Mouse (Mus musculus) liver, embryonic 14.5 days (tissue): ENCODE measurements around the gene Tlr5. TPM values are rescaled to one million over a fixed set of nuclear protein-coding genes. Genes with fewer than 3 reads are reported as not detected.

Experiments
- ATAC-seq: fragments of 200-750 bp; cut with Nextera tagmentation; 2 replicates; pipeline ENCODE4 v1.8.0; 2017; ENCODE audit warnings: moderate number of reproducible peaks, mild to moderate bottlenecking, moderate library complexity; ENCODE audit not compliant: insufficient read depth
- DNase-seq, 3 experiments: peaks; one replicate each; pipeline ENCODE4 v3.0.0-alpha.2; 2012 to 2013; ENCODE audit warnings: low read depth in 3 of 3, low spot score in 3 of 3
- H3K27ac ChIP-seq: fragments of 300-500 bp; sonication (generic); 2 replicates; pipeline ENCODE4 v1.5.1; 2014; ENCODE audit warnings: moderate library complexity, mild to moderate bottlenecking, control low read depth, inconsistent platforms
- H3K27me3 ChIP-seq: fragments of 300-500 bp; sonication (generic); 2 replicates; pipeline ENCODE4 v1.6.1; 2014; ENCODE audit warnings: mild to moderate bottlenecking, low read length, moderate library complexity; ENCODE audit not compliant: control insufficient read depth, insufficient read depth
- H3K36me3 ChIP-seq: fragments of 300-500 bp; sonication (generic); replicated peaks from 2 replicates; pipeline ENCODE4 v1.6.1; 2014; ENCODE audit warnings: low read depth; ENCODE audit not compliant: control insufficient read depth, insufficient read depth
- H3K4me1 ChIP-seq, 2 experiments: fragments of 200-500 bp in 1 of 2; fragments of 300-500 bp in 1 of 2; sonication (generic) in 1 of 2; replicated peaks; 2 replicates each; pipeline ENCODE4 v1.6.1; 2012 to 2014; ENCODE audit warnings: antibody characterized with exemption in 1 of 2, inconsistent platforms in 1 of 2, low read length in 1 of 2; ENCODE audit not compliant: control insufficient read depth in 2 of 2, insufficient read depth in 2 of 2
- H3K4me2 ChIP-seq: fragments of 300-500 bp; sonication (generic); 2 replicates; pipeline ENCODE4 v1.6.1; 2014; ENCODE audit warnings: low read depth, mild to moderate bottlenecking, control low read depth, moderate library complexity
- H3K4me3 ChIP-seq, 2 experiments: fragments of 200-500 bp in 1 of 2; fragments of 300-500 bp in 1 of 2; sonication (generic) in 1 of 2; 2 replicates each; pipeline ENCODE4 v1.5.1; 2012 to 2014; ENCODE audit warnings: low read depth in 2 of 2, low read length in 2 of 2, mild to moderate bottlenecking in 2 of 2, control low read depth in 1 of 2, inconsistent platforms in 1 of 2, moderate library complexity in 1 of 2; ENCODE audit not compliant: insufficient read depth in 1 of 2
- H3K9ac ChIP-seq: fragments of 300-500 bp; sonication (generic); replicated peaks from 2 replicates; pipeline ENCODE4 v1.6.1; 2014; ENCODE audit warnings: mild to moderate bottlenecking, control low read depth, moderate library complexity
- H3K9me3 ChIP-seq: fragments of 300-500 bp; sonication (generic); 2 replicates; pipeline ENCODE4 v1.6.1; 2016; ENCODE audit warnings: low read length, mixed read lengths; ENCODE audit not compliant: control insufficient read depth
- CTCF ChIP-seq: IDR thresholded peaks from 2 replicates; pipeline ENCODE4 v1.5.1; 2016; ENCODE audit warnings: antibody characterized with exemption, low read depth, control low read depth
- EP300 ChIP-seq: IDR thresholded peaks from 2 replicates; pipeline ENCODE4 v1.6.1; 2016; ENCODE audit warnings: antibody characterized with exemption, low read depth
- WGBS: fragments of 180-500 bp; shearing (Covaris S2); extraction: QIAGEN DNeasy Blood & Tissue Kit; methylation state at CpG from one replicate; pipeline ENCODE4 v1.1.7; 2014; ENCODE audit not compliant: insufficient replicate concordance; 5-methylcytosine and 5-hydroxymethylcytosine counted together
- polyA plus RNA-seq, 2 experiments: library from polyadenylated mRNA; depleted of rRNA in 1 of 2; stranded (reverse) in 1 of 2; unstranded in 1 of 2; fragments of >200 nt; fragmentation: Nextera tagmentation in 1 of 2; extraction: Ambion mirVana in 1 of 2; gene quantifications; 2 replicates each; pipeline versions ENCODE4 v1.2.1 to v1.2.3; 2012 to 2014

Tlr5 gene
- polyA plus RNA-seq, 2 experiments, result 0.90 to 0.98 TPM

GRCm38 (mm10) chr1:182922824-182923223 lies 31.8 kb upstream of the Tlr5 start:
- TF ChIP-seq CTCF, result no peak
- no peak for TF ChIP-seq EP300
- H3K36me3 ChIP-seq, result no peaks in the 10 kb centered on the region
- H3K4me3 ChIP-seq, result no peak overlapping the region
- H3K4me2 ChIP-seq, result no peak overlapping the region
- ATAC-seq, result no peak
- H3K27me3 ChIP-seq, result no peaks in the 10 kb centered on the region
- H3K4me1 ChIP-seq, result peaks cover 0 to 2% of the 10 kb centered on the region in 2 experiments; a peak in 1 of 4 replicates
- no peak overlapping the region for H3K27ac ChIP-seq
- DNase-seq, result no peak
- no peaks in the 10 kb centered on the region for H3K9me3 ChIP-seq
- 27% methylated on average over 4 of the region's 4 CpGs for WGBS
- H3K9ac ChIP-seq, result no peak overlapping the region

GRCm38 (mm10) chr1:182926465-182926864 lies 28.1 kb upstream of the Tlr5 start:
- DNase-seq (no peak), ATAC-seq (no peak)
- Histone ChIP-seq H3K4me3 (no peak overlapping the region), H3K36me3 (no peaks in the 10 kb centered on the region), H3K4me2 (no peak overlapping the region), H3K27me3 (no peaks in the 10 kb centered on the region), H3K9ac (no peak overlapping the region), H3K9me3 (no peaks in the 10 kb centered on the region), H3K4me1 (peaks cover 0 to 2% of the 10 kb centered on the region in 2 experiments; a peak in 1 of 4 replicates), H3K27ac (no peak overlapping the region)
- WGBS, result 70% methylated on average over 6 of the region's 6 CpGs
- TF ChIP-seq CTCF (no peak), EP300 (no peak)

- ATAC-seq, result no peak
- Histone ChIP-seq H3K36me3 (no peaks in the 10 kb centered on the region), H3K27me3 (no peaks in the 10 kb centered on the region), H3K27ac (no peak overlapping the region), H3K9me3 (no peaks in the 10 kb centered on the region), H3K9ac (no peak overlapping the region), H3K4me1 (no peaks in the 10 kb centered on the region; a peak in 1 of 4 replicates), H3K4me2 (peak overlapping the region; percentile 21; the same call in 1 of the 2 replicates), H3K4me3 (no peak overlapping the region)
- WGBS, result 14% methylated on average over 19 of the region's 19 CpGs
- TF ChIP-seq CTCF (no peak), EP300 (no peak)
- no peak for DNase-seq
These were observed 26.4 kb upstream of the Tlr5 start for GRCm38 (mm10) chr1:182927878-182928851.

DNA sequence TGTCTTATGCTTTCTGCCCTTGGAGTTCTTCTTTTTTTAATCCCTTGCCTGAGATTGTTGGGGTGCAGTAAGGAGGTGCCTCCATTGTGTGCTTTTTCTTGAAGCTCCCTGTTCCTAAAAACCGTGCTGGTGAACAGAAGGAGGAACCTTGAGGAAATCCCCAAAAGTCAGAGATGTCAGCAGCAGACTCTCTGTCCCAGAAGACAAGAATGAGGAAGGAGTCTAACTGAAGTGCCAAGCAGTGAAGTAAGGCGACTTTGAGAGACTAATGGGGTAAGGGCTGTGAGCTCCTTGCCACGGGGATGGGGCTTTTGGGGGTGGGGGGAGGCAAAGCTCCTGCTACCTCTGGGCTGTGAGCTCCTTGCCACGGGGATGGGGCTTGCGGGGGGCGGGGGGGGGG lies 19.1 kb upstream of the Tlr5 start:
- 20% methylated on average over 6 of the region's 6 CpGs for WGBS

DNA sequence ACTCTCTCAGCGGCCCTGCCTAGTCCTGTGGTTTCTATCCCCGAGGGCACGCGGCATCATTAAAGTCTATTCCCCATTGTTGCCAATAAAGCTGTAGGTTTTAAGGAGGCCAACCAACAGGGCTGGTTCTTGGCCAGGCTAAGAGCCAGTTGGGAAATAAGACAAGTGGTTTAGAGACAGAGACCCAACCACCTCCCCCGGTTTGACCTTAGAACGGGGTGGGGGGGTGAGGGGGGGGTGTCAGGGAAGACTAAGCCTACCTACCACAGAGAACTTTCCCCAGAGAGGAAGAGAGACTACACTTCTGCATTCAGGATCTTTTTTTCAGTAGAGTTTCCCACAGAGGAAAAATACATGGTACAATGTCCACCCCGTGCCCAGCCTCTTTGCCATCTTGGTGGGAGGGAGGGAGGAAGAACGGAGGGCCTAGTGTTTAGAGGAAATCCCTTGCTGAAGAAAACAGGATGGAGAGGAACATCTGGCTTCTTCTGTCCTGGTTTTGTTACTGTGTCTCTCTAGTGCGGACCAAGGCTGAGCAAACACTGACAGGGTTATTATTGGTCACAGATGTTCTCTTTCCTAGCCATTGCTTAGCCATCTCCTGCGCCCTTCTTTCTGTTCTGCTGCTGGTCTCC lies 17.0 kb upstream of the Tlr5 start:
- H3K9ac ChIP-seq, result no peak overlapping the region
- no peak overlapping the region for H3K27ac ChIP-seq
- H3K36me3 ChIP-seq, result no peaks in the 10 kb centered on the region
- ATAC-seq, result no peak
- no peaks in the 10 kb centered on the region for H3K9me3 ChIP-seq
- no peak for DNase-seq
- H3K4me3 ChIP-seq, result no peak overlapping the region
- WGBS, result 47% methylated on average over 10 of the region's 10 CpGs
- H3K27me3 ChIP-seq, result no peaks in the 10 kb centered on the region
- no peaks in the 10 kb centered on the region for H3K4me1 ChIP-seq
- H3K4me2 ChIP-seq, result no peak overlapping the region
- TF ChIP-seq EP300 (no peak), CTCF (no peak)

More for the DNA sequence above, 19.1 kb upstream of the Tlr5 start:
- Histone ChIP-seq H3K36me3 (no peaks in the 10 kb centered on the region), H3K27me3 (no peaks in the 10 kb centered on the region), H3K9me3 (no peaks in the 10 kb centered on the region), H3K27ac (no peak overlapping the region), H3K9ac (no peak overlapping the region), H3K4me1 (no peaks in the 10 kb centered on the region), H3K4me2 (no peak overlapping the region), H3K4me3 (no peak overlapping the region)
- DNase-seq (no peak), ATAC-seq (no peak)
- TF ChIP-seq EP300, result no peak
- no peak for TF ChIP-seq CTCF
